Mouse (Mus musculus): ENCODE data around the gene Pnldc1.

DNA sequence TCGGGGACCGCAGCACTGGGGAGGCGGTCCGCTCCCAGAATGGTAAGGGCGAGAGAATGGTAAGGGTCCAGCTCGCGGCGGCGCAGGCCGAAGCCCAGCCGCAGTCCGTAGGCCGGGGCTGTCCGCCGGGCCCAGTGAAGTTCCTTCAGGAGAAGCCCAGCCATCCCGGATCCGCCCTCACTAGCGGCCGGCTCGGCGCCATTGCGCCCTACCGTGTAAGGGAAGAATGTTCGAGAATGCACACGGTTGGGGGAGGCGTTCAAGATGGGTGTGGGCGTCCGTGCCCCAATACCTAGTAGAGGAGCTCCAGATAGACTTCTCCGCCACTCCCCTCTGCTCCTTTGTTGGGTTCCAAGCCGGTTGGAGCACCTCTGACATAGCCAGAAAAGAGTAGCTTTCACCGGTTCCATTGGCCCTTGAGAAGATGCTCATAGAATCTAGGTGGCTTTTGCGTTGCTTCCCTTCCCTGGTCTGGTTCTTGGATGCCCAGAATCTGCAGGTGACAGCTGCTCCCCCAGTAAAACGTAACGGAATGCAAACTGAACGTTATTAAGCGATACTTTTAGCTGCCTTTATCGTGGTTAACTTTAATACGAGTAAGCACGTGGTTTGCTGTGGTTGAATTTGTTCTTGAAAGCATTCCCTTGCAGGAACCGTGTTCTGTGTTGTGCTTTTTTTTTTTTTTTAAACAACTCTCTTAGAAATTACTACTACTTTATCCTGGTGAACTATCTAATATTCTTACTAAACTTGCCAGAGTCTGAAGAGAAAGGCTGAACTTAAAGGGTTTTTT is 6.8 kb upstream of the Pnldc1 start:
- TF ChIP-seq CTCF (IDR thresholded peaks at IDR 0.05; ENCODE audit: borderline replicate concordance, control insufficient read depth, extremely low read depth, insufficient read depth, low read length, poor library complexity): no peak; the same call in 1 of the 2 replicates
- TF ChIP-seq POLR2A (IDR thresholded peaks at IDR 0.05; ENCODE audit: control insufficient read depth, extremely low read depth, insufficient read depth, low read length, poor library complexity): no peak
